Mouse (Mus musculus) large intestine, adult 2 months (tissue): Measurements from ENCODE around the gene Cpa4. TPM values are rescaled to one million over a fixed set of nuclear protein-coding genes. Genes with fewer than 3 reads are reported as not detected.

Experiments used
- DNase-seq: peaks from one replicate; pipeline ENCODE4 v3.0.0-alpha.2; 2012; ENCODE audit warnings: low read depth, low spot score
- WGBS: fragments of 180-500 bp; shearing (Covaris S2); methylation state at CpG from one replicate; pipeline ENCODE4 v1.1.7; 2018; 5-methylcytosine and 5-hydroxymethylcytosine counted together
- polyA plus RNA-seq: library from polyadenylated mRNA; depleted of rRNA; stranded (reverse); fragments of >200 nt; gene quantifications from 2 replicates; pipeline ENCODE4 v1.2.3, GENCODE M21; 2012; rRNA removed

Cpa4 gene
- polyA plus RNA-seq, result not detected in 2 replicates

DNA sequence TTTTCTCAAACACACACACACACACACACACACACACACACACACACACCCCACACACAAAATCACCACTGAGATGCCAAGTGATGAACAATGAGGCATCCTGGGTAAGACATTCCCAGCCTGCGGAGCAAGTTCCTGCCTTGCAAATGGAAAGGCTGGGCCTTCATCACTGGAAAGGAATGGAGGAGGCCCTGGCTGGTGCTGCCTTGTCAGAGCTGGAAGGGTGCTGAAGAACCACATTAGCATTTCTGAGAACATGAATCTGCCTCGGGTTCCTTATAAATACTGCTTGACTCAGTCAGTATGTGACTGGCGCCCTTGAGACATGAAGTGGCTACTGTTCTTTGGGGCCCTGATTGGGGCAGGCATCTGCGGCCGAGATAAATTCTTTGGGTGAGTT is at the start of gene Cpa4:
Gene Cpa4, plus strand, starts transcription at position 301 of the 400 bp plus-strand sequence.
- 72% methylated on average over 5 of the region's 5 CpGs for WGBS
- DNase-seq, result no peak

DNA sequence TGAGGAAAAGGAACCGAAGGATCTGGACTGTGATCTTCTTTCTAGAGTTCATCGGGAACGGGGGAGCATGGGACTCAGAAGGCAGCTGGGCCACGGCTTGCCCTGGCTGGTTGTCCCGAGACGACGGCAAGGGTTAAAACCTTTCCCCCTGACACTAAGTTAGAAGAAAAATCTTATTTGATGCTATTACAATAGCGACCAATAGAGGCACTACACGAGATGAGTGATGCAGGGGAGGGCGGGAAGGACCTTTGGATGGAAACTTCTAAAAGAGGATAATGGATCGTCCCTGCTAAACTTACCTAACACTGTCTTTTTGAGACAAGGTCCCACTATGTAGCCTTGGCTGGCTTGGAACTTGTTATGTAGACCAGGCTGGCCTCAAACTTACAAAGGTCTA is 47.8 kb upstream of the Cpa4 start:
- no peak for DNase-seq
- 60% methylated on average over 11 of the region's 11 CpGs for WGBS

DNA sequence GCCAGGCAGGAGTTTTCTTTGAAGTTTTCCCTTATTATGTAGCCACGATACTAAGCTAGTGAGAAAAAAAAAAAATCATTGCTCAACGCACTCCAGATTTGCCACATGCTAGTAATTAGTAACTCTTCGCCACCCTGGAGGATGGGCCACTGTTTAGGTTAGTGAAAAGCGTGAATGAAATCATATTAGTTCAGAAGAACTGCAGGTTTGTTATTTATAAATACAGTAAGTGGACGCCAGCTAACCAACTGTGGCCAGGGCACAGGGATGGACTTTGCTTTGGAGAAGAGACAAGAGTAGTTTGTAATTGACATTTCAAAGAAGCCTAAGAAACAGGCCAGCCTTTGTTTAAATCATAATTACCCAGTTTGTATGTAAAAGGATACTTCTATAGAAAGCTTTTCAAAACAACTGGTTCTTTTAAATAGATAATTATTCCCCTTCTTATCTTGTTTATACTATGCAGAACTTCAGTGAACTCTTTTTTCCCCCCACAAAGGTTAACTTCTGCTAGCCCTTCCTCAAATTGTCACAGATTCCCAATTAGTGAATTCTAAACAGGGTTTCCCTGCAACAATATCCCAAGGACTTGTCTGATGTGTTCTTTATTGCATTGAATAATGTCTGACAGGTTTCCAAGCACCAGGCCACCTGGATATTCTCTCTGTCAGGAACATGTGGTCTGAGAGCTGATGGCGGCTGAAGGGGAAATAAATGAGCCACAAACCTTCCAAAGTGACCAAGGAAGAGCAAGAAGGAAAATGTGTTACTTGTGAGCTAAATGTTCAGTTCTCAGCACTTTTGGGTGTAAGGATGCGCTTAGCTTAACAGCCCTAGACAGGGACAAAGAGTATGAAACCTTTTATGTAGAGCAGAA is 42.5 kb upstream of the Cpa4 start:
- DNase-seq, result no peak
- 72% methylated on average over 7 of the region's 7 CpGs for WGBS

DNA sequence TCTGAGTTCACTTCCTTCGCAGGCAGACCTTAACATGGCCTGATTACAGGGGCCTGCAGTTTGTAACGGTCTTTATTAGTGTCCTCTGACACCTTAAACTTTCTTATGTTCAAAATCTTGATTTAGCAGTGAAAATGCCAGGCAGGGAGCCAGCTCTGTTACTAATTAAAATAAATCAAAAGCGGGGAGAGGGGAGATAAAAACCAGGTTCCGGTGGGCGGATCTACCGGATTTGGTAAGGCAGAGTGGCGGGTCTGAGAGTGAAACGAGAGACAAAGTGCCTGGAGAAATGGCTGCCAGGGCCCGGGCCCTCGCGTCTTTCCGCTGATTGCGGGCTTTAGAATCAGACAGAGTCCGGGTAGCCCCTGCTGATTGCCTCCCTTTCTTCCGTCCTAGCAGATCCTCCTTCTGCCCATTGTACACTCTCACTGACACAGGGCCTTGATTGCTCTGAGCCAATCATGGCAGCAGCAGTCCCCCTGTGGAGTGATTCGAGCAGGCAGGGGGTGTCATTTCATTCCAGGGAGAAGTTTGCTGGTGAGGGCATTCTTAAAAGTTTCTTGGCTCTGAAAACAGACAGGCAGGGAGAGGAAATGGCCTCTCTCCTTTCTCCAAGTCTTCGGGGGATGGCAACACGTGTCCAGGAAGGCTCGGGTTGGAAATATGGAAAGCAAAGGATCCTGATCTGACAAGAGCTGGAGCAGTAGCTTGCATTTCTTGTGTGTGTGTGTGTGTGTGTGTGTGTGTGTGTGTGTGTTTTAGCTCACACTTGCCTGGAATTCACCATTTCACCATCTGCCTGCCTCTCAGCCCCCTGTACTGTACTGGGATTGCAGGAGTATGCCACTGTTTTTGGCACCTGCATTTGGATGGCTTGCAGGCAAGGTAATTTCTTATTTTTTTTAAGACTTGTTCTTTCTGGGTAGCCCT is 41.3 kb upstream of the Cpa4 start:
- 60% methylated on average over 19 of the region's 19 CpGs for WGBS
- DNase-seq, result no peak

DNA sequence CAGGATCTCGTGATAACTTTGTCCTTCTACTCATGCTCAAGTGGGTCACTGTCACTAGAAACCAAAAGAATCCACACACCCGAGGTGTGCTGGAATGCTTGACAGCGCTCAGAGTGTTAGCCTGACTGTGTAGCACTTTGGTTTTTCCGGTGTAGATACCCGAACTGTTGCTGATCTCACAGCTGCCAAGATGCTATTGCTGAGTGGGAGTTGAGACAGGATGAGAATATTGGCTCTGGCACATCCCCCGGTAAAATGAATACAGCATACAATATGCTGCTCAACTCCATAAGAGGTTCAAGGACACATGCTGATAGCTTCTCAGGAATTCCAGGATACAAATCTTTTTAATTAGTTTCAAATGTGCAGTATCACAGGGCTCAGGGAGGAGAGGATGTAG is 39.4 kb upstream of the Cpa4 start:
- no peak for DNase-seq
- WGBS, result 67% methylated on average over 6 of the region's 6 CpGs

DNA sequence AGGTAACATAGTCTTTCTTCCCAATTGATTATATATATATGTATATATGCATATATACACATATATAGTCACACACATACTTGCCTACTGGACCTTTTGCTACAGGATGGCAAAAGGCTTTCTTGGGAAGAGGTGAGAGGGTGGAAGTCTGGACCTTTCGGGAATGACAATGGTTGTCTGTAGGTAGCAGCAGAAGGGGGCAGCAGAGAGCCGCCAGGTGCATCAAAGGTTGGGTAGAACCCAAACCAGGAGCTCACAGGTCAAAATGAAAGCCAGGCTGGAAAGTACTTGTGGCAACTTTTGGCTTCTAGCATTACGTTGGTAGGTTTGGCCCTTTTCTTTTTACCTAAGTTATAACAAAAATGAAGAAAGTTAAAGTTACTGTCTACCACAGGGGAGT is 32.8 kb upstream of the Cpa4 start:
- no peak for DNase-seq
- WGBS, result 44% methylated on average over 3 of the region's 3 CpGs

DNA sequence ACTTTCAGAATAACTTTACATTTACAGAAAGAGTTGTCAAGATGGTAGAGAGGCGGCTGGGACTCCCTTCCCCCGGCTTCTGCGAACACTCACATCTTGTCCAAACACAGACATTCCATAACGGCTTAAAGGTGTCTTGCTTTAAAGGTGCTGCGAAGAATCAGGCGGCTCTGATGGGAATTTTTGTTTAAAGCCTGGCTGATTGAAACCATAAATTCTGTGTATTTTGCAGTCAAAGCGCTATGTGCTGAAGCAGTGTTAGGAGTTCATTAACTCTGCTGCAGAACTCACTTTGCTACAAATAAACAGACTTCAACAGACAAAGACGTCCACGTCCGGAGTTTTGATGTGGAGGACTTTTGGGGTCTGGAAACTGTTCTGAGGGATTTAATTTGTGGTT is 29.9 kb upstream of the Cpa4 start:
- WGBS, result 70% methylated on average over 10 of the region's 10 CpGs
- DNase-seq, result no peak

DNA sequence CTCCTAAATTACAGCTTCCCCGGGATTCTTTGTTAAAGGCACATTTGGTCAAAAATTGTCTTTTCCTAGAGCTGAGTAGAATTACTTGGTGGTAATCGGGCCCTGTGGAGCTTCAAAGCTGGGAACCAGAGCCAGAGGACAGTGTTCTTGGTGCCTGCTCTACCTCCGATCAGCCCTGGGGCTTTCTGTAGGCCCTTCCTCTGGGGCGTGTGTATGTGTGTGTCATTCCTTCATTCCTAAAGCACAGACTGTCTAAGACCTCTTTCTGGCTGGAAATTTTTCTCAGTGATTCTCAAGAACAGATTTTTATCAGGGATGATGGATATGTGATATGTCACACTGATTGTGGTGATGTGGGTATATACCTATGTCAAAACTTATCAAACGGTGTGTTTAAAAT is 29.4 kb upstream of the Cpa4 start:
- WGBS, result 82% methylated on average over 5 of the region's 5 CpGs
- DNase-seq, result no peak

DNA sequence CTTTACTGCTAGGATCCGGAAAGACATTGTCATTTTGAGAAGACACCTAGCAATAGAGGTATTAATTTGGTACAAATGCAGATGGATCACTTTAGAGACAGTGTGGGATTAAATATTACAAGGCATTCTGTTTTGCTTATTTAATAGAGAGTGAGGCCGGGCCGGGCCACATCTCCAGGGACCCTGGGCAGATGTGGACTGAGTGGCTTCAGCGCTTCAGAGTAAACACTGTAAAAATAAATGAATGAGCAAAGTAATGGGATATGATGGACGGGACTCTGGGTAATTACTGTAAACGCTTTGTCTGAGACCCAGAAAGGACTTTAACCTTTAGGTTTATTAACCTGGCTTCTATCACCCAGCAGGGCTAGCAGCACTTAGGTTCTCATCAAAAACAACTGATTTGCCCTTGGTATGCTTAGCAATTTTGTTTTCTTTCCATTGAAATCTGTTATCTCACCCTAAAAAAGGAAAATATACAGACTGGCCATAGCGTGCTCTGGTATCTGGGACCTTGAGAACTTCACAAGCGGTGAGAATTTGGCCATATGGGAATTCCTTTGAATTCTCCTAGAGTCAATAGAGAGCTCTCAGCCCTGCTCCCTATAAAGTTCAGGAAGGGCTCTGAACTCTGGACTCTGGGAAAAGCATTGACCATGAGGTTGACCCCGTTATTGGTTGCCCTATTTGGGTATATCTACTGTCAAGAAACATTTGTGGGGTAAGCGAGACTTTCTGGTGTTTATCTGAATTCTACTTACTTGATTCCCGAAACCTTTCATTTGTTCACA is 27.0 kb upstream of the Cpa4 start, which contains the start of gene Cpa2:
Gene Cpa2, plus strand, starts transcription at position 574 of the 791 bp plus-strand sequence.
- DNase-seq, result no peak
- 37% methylated on average over 11 of the region's 11 CpGs for WGBS

DNA sequence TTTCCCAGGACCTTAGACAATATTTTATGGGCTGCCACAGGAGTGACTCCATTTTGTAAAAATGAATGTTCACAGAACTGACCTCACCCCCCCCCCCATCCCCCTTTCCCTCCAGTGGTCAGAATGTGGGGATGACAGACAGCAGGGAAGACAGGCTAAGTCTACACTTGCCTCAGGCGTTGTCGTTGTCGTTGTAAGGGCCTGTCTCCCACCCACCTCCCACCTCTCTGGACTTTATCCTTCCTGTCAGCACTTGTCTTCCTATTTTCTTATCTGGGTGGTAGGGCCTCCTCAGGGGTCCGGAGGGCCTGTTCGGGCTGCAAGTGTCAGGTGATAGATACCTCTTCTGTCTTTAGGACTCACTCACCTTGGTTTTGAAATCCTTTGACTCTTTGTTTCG is 25.9 kb upstream of the Cpa4 start:
- no peak for DNase-seq
- 98% methylated on average over 6 of the region's 6 CpGs for WGBS

DNA sequence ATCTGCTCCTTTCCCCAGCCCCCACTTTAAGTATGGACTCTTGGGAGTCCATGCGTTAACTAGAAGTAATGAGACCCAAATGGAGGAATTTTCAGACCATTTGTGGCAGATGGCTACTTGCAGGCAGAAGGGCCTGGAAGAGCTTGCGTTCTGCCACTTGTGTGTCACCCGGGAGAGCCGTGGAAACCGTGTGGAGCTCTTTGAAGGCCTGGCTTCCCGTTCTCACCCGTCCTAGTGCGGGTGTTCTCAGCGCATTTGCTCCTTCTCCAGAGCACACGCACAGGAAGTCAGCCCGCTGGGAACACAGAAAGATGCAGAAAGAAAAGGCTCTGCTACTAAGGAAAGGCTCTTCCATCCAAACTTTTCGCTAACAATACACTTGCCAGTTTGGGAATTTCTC is 25.1 kb upstream of the Cpa4 start:
- 84% methylated on average over 12 of the region's 12 CpGs for WGBS
- DNase-seq, result no peak

DNA sequence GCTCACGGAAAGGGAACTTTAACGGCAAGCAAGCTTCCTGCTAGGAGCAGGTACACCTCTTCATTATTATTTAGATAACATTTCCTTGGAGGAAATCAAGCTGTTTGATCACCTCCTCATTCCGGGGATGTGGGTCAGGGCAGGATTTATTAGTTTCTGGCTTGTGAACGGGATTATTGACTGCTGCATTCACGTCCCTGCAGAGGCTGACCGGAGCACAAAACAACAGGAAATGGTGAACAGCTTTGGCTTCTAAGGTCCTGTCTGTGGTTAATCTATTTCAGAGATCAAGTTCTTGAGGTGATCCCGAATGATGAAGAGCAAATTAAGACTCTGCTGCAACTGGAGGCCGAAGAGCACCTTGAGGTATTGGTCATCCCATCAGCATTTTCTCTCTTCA is 24.3 kb upstream of the Cpa4 start:
- WGBS, result 20% methylated on average over 8 of the region's 8 CpGs

DNA sequence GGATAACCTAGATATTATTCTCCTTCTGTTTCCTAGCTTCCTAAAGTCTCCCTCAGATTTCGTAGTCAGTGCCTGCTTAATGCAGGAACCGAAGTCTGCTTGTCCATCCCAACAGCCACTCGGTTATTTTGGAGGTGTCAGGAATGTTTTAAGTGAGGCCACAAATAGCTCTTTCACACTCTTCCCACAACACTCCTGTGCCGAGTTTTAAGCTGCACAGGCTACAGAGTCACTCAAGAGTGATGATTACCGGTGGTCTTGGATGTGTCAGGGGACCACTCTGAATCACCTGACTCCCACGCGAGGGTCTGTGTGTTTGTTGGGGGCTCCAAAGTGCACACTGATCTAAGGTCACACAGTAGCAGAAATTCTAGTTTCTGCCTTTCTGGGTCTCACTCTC is 22.5 kb upstream of the Cpa4 start:
- WGBS, result 90% methylated on average over 7 of the region's 7 CpGs
- DNase-seq, result no peak

More for the DNA sequence above, 24.3 kb upstream of the Cpa4 start:
- DNase-seq, result no peak

DNA sequence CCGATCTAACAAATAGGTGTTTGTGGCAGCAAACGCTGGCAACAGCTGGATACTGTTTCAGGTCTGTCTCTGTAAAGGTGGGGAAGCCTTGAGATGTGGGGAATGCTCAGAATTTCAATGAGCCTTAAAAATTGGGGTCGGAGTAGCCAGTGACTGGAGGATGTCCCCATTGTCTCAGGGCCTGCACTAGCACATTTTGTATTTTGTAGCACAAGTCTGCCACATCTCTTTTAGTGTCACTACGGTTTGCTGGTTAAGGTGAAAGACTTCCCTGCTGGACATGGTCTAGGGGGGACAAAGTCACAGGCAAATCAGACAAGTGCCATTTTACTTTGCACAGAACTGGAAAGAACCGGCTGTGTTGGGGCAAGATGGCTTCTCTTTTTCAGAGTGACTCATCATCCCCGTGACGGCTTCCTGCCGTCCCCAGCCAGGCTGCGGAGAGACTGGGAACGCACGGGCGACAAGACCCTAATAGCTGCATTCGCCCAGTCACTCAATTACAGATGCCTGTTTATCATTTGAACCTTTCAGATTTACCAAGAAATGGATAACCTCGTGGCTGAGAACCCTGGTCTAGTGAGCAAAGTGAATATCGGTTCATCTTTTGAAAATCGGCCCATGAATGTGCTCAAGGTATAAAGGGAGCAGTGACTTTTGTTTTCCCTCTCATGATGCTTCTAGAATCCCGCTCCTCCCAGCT is 21.4 kb upstream of the Cpa4 start:
- WGBS, result 66% methylated on average over 17 of the region's 17 CpGs
- no peak for DNase-seq

DNA sequence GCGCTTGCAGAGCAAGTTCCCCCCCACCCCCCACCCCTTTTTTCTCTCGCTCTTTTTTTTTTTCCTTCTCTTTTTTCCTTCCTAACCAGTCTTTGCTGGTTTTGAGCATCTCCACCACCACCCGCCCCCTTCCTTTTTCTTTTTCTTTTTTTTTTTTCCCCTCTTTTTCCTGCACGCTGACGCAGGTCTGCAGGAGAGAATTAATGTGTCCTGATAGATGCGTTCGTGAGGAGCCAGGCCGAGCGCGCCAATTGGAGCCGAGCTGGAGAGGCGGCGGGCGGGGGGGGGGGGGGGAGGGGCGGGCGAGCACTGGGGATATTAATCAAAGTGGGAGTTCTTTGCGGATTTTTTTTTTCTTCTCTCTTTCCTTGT is 20.9 kb upstream of the Cpa4 start:
- WGBS, result 56% methylated on average over 17 of the region's 17 CpGs
- DNase-seq, result no peak

DNA sequence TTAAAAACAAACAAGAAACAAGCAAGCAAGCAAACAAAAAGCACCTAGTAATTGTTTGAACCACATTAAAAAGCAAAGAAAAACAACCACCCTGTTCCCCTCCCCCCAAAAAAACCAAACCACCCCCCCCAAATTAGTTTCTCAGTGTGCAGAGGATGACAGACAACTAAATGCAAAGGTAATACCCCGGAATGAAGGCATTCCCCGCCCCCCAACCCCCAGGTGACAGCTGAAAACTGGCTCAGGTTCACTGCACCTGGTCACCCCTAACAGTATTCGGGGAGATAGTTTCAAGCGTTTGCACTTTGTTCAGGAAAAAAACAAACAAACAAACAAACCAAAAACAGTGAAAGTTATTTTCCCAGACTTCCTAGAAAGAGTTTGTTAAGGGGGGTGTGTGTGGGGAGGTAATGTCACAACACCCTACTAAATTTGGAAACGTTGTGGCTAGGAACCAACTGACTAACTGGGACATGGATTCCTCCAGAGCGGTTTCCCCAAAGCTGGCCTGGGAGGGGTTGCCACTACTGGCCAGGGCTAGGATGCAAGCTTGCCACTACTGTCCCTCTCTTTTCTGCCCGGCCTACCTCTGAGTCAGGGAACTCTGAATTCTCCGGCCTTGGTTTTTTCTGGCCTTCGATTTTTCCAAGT is 20.4 kb upstream of the Cpa4 start:
- DNase-seq, result no peak
- WGBS, result 57% methylated on average over 9 of the region's 9 CpGs

DNA sequence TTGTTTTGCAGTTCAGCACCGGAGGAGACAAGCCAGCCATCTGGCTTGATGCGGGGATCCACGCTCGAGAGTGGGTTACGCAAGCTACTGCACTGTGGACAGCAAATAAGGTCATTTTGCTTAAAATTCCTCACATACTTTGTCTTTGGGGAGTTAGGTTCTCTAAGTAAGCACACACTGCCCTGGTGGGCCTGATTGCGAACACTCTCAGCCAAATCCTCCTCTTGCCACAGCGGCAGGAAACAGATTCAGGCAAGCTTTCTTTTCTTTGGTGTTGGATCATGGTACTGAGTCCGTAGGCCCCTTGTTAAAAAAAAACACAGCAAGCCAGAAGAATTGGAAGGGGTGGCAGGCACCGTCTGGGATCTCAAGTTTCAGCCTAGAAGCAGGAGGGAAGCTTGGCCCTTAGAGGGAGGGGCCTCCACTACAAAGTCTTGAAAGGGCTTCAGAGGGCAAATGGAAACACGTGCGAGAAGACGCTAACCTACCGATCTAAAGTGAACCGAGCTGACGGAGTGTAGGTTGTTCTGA is 18.9 kb upstream of the Cpa4 start:
- WGBS, result 72% methylated on average over 15 of the region's 15 CpGs
- no peak for DNase-seq

DNA sequence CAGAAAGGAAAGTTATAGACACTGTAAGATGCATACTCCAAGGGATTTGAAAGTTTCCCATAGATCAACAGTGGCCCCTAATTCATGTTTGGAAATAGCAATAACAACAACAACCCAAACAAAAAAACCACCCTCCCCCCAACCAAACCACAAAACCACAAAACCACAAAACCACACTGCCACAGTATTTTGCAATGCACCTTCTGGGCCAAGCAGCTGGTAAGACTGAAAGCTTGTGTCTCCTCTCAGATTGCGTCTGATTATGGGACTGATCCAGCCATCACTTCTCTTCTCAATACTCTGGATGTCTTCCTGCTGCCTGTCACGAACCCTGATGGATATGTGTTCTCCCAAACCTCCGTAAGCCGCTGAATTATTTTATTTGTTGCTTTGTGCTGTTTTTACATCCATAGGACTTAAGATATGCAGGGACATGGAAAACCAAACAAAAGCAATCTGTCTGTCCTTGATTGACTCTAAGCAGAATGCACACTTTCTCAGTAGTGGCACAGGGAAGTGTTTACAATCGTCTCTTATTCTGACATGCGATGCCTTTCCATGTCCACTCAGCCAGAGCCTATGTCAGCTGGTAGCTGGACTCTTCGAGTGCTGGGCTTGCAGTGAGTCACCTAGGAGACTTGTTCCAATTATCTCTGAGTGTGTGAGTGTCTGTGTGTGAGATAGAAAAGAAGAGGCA is 17.5 kb upstream of the Cpa4 start:
- WGBS, result 83% methylated on average over 7 of the region's 7 CpGs
- no peak for DNase-seq
